Mouse (Mus musculus) bone marrow macrophage, adult 2 months (primary cell): ENCODE measurements around the gene Tada2a. TPM values are rescaled to one million over a fixed set of nuclear protein-coding genes. Genes with fewer than 3 reads are reported as not detected.

Experiments
- H3K27ac ChIP-seq: 2 replicates; pipeline ENCODE4 v1.5.1; 2012; ENCODE audit warnings: low read depth, low read length; ENCODE audit not compliant: insufficient read depth
- H3K4me1 ChIP-seq: 2 replicates; pipeline ENCODE4 v1.6.1; 2012; ENCODE audit warnings: low read length; ENCODE audit not compliant: control insufficient read depth, insufficient read depth
- H3K4me3 ChIP-seq: 2 replicates; pipeline ENCODE4 v1.5.1; 2012; ENCODE audit warnings: mild to moderate bottlenecking, low read length, moderate library complexity; ENCODE audit not compliant: insufficient read depth
- CTCF ChIP-seq: IDR thresholded peaks from 2 replicates; pipeline ENCODE4 v1.5.1; 2012; ENCODE audit warnings: low read depth, mild to moderate bottlenecking, low read length, moderate library complexity
- POLR2A ChIP-seq: IDR thresholded peaks from 2 replicates; pipeline ENCODE4 v1.6.1; 2012; ENCODE audit warnings: mild to moderate bottlenecking, low read depth, low read length, borderline replicate concordance
- polyA plus RNA-seq: library from polyadenylated mRNA; stranded (reverse); fragments of >200 nt; gene quantifications from 2 replicates; pipeline ENCODE4 v1.2.4, GENCODE M21; 2012; ENCODE audit not compliant: missing spikeins, insufficient read depth, insufficient read length

The Tada2a gene
- polyA plus RNA-seq, 1 experiment: 9.6 TPM

DNA sequence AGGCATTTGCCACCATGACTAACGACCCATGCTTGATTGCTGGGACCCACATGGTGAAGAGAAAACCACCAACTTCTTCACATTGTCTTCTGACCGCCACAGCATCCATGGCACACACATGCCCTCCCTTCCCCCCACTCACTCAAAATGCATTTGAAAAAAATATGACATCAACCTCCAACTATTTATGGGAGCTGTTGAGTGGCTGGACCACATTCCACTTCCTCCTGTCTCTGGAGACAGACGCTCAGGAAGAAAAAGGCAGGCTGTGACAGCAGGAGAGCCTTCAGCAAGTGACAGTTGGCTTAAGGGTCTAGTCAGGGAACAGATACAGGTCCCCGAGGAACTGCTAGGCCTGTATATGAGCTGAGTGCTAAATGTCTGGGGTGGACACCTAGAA, 49.5 kb downstream of the Tada2a start:
- Histone ChIP-seq H3K4me3 (no peak overlapping the region), H3K4me1 (peaks cover 9% of the 10 kb centered on the region), H3K27ac (no peak overlapping the region)
- TF ChIP-seq CTCF (no peak), POLR2A (no peak)

GRCm38 (mm10) chr11:84079361-84079760, 50.0 kb downstream of the Tada2a start:
- H3K27ac ChIP-seq: no peak overlapping the region
- TF ChIP-seq POLR2A (no peak), CTCF (no peak)
- peaks cover 9% of the 10 kb centered on the region for H3K4me1 ChIP-seq
- H3K4me3 ChIP-seq: no peak overlapping the region

DNA sequence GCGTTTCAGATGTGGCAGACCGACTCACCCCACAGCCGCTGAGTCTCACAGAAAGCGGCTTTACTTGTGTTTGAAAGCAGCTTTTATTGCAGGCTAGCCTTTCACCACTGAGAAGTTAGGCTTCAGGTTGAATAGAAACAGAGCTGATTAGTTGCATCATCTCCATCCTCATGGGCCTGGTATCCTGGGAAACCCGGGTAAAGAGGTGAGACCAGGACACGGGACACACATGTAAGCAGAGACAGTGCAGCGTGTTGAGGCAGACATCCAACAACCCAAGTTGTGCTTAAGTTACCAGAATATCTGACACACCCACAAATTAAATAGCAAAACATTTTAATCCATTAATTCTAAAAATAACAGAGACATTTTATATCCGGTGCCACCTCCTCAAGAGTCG, 50.8 kb downstream of the Tada2a start:
- no peak overlapping the region for H3K4me3 ChIP-seq
- no peak for TF ChIP-seq POLR2A
- no peak for TF ChIP-seq CTCF
- H3K4me1 ChIP-seq: peaks cover 7% of the 10 kb centered on the region
- H3K27ac ChIP-seq: no peak overlapping the region

GRCm38 (mm10) chr11:84077008-84077407, 52.4 kb downstream of the Tada2a start:
- TF ChIP-seq POLR2A (no peak), CTCF (no peak)
- Histone ChIP-seq H3K4me3 (no peak overlapping the region), H3K4me1 (peaks cover 4% of the 10 kb centered on the region), H3K27ac (no peak overlapping the region)

DNA sequence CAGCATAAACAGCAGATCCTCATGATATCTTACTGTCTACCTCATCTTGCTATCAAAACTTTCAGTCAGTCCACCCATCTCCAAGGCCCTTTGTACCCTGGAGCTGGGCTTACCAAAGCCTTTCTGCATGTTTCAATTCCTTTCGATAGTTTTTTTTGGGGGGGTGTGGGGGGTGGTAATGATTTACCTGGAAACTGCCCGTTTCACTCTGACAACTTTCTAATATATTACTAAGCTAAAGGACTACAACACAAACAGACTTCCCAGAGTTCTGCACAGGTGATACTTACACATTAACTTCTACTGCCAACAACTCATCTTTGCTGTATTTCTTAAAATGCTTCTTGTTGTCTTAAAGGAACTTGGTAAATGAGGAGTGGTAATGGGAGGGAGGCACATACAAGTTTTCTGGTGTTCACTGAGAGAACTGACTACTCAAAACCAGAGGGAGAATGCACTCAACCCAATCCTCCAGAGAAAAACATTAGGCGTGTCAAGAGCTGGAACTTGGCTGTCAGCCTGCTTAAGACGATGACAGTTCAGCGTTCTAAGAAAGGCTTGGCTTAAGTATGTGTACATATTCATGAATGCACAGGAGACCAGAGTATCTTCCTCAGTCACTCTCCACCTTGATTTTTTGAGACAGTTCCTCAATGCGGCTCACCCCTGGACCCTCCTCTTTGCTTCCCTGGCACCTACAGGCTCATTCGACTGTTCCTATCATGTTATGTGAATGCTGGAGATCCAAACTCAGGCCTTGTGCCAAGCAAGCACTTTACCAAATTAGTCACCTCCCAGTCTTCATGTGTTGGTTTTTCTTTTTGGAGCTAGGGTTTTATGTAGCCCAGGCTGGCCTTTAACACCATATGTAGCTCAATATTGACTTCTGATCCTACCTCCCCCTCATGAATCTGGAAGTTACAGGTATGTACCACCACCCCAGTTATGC, 55.3 kb downstream of the Tada2a start:
- Histone ChIP-seq H3K27ac (no peak overlapping the region), H3K4me1 (no peaks in the 10 kb centered on the region), H3K4me3 (no peak overlapping the region)
- TF ChIP-seq CTCF: no peak

DNA sequence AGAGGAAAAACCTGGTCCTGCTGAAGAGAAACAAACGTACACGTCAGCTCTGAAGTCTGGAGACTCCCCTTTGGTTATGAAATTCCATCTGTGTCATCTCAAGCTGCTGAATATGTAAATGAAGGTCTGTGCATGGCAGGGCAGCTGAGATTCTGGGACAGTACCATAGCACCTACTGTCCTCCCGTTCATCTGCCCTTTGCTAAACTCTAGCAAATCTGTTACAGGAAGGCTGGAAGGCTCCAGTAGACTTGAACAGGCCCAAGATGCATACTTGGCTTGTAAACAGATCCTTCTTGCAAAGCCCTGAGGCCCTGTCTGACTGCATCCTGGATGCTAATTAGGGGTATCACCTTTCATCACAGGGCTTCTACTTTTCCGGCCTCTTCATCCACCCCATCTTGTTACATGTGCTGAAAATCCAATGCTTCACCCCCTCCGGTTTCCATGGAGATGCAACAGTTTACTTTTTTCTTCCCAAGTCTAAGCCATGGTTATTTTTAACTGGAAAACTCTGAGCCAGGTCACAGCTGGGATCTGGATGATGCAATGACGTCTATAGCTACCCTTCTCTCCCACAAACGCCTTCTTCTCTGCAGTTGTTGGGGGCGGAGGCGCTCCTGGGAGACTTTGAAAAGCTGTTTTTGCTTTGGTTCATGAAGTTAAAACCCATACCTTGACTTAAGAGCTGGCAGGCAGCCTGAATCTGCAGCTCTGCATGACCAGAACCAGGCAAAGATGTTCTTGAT, 56.3 kb downstream of the Tada2a start:
- no peak for TF ChIP-seq CTCF
- no peak for TF ChIP-seq POLR2A
- Histone ChIP-seq H3K4me3 (no peak overlapping the region), H3K4me1 (peaks cover 5% of the 10 kb centered on the region; the same call in 1 of the 2 replicates), H3K27ac (no peak overlapping the region)

DNA sequence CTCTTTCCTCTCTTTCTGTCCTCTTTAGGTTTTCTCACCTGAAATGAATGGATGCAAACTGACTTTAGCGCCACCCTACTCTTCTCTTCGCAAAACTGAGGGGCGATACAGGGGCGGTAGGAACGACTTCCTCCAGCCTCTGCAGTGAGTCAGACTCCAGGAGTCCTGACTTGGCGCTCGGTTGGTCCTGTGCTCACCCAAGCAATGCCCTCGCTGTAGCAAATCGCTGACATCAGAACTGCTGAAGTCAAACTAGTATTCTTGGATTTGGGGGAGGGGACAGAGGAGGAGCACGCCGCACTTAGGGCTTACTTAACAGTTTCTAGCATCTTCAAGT, 60.4 kb downstream of the Tada2a start, which contains the start of gene Dusp14:
Gene Dusp14 (minus strand): TSS at position 228 of the 337 bp plus-strand sequence.
- no peak within 1 kb of the TSS for H3K27ac ChIP-seq
- H3K4me3 ChIP-seq: peak within 1 kb of the TSS; percentile 80
- peaks cover 13% of the 10 kb centered on the region; the same call in 1 of the 2 replicates for H3K4me1 ChIP-seq
- TF ChIP-seq CTCF (no peak), POLR2A (no peak)

GRCm38 (mm10) chr11:84068191-84069033, 61.0 kb downstream of the Tada2a start:
- no peak overlapping the region for H3K27ac ChIP-seq
- H3K4me1 ChIP-seq: peaks cover 13% of the 10 kb centered on the region; the same call in 1 of the 2 replicates
- TF ChIP-seq POLR2A: no peak
- TF ChIP-seq CTCF: no peak

DNA sequence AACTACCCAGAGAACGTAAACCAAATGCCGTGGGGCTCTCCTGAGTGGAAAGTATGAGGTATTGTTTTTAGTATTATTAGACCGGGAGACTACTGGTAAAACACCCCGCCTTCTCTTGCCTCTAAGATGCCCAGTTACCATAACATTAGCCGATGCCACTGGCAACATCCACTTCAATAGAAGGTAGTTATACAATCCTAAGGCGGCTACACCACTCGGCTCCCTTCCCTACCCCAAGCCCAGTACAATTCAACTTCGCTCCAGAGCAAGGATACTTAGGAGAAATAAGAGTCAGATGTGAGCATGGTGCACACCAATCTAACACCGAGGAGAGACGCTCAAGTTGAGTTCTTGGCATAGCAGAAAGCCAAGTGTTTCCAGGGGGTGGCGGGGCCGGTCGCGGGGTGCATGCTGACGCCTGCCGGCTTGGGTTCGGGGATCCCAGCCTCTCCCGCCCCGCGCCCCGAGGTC, 61.6 kb downstream of the Tada2a start:
- TF ChIP-seq CTCF: no peak
- TF ChIP-seq POLR2A: no peak
- no peak overlapping the region for H3K27ac ChIP-seq
- peak overlapping the region; percentile 80 for H3K4me3 ChIP-seq
- H3K4me1 ChIP-seq: peaks cover 13% of the 10 kb centered on the region; the same call in 1 of the 2 replicates

More at GRCm38 (mm10) chr11:84068191-84069033, 61.0 kb downstream of the Tada2a start:
- peak overlapping the region; percentile 80 for H3K4me3 ChIP-seq
